Mouse (Mus musculus) hindlimb bud, embryonic 11.5 days (tissue): Measurements from ENCODE around the gene Adad1.

Source experiments
- DNase-seq: peaks from one replicate; pipeline ENCODE4 v3.0.0-alpha.2; 2012; ENCODE audit warnings: low read depth, low spot score; ENCODE audit errors: extremely low spot score

Adad1 gene

DNA sequence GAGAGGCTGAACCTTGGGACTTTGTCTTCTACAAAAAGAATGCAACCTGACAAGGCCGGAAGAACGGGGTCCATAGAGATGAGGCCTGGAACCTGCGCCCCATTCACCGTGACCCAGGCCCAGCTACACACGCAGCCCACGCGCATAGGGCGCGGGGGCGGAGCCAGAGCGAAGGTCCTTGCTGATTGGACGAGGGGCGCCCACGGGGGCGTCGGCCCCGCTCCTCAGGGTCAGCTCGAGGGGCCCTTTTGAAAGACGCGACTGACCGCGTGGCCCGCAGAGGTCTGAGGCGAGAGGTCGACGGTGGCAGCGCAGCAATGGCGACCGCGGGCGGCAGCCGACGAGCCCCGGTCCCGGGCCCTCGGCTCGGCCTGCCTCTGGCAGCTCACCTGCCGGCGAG, at the start of gene Adad1:
TSS of gene Adad1 (plus strand) at position 122 of the 400 bp plus-strand sequence.
- no peak for DNase-seq

- DNase-seq: no peak
Measured at GRCm38 (mm10) chr3:37037979-37038378, 25.3 kb upstream of the Adad1 start.

- no peak for DNase-seq
Measured at GRCm38 (mm10) chr3:37039811-37040210, 23.5 kb upstream of the Adad1 start.

- DNase-seq: no peak
Measured at GRCm38 (mm10) chr3:37051491-37051890, 11.8 kb upstream of the Adad1 start.

GRCm38 (mm10) chr3:37073211-37073610, 9.9 kb downstream of the Adad1 start:
- no peak for DNase-seq

DNA sequence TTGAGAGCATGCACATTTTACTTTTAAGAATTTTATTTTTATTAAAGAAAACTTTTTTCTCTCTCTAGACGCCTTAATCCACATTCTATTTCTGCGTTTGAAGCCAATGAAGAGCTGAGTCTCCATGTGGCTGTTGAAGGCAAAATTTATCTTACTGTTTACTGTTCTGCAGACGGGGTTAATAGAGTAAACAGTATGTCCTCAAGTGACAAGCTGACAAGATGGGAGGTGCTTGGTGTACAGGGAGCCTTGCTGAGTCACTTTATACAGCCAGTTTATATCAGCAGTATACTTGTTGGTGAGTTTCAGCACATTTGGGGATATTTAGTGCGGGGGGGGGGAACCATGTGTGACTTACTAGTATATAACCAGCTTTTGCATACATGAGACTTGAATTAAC, 21.5 kb downstream of the Adad1 start:
- DNase-seq: no peak

GRCm38 (mm10) chr3:37090721-37091120, 27.4 kb downstream of the Adad1 start:
- no peak for DNase-seq

DNA sequence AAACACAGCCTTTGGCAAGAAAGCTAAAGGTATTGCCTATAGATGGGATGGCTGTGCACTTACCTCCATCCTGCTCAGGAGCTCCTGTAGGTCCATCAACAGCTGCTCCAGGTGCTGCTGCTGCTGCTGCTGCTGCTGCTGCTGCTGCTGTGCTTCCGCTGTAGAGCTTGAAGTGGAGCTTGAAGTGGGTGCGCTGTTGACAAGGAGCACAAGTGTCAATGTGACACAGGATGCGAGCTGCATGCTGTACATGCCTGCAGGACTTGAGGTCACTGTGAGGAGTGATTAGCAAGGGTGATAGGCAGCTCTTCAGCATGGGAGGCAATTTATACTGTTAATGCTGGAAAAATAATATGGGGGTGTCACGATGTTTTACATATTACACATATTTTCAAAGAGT, 62.3 kb downstream of the Adad1 start, which contains the start of gene Il2:
TSS of gene Il2 (minus strand) at position 305 of the 400 bp plus-strand sequence.
- no peak for DNase-seq

DNA sequence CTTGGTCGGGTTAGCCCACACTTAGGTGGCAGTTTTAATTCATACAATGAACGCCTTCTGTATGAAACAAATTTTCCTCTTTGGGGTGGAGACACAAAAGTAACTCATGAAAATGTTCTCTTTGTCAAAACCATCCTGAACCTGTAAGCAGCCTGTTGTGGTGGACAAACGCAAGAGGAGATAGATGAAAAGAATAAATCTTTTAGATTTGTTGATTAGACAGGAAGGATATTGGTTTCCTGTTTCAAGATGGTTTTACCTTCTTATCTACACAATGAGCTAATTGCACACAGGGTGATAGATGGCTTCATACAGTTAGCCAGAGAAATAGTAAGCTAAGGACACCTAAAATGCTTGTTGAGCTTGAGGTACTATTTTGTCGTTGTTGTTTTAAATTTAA, 62.8 kb downstream of the Adad1 start:
- no peak for DNase-seq

DNA sequence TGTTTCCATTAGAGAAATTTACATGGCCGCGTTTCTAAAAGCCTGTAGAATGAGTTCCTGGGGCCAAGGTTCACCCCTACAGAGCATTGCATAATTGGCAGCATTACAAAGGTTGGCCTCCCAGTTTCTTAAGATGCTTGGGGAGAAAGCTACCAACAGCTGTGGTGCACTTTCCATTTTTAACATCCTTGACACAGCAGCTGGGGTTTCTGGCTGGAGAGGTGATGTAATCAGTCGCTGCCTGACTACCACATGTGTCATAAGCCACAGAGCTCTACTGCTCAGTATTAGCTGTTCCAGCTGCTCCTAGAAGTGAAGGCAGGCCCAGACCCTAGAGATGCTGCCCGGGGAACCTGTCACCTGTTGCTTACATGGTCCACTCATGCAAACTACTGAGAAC, 64.9 kb downstream of the Adad1 start:
- no peak for DNase-seq

GRCm38 (mm10) chr3:37129063-37129462, 65.7 kb downstream of the Adad1 start:
- DNase-seq: no peak

DNA sequence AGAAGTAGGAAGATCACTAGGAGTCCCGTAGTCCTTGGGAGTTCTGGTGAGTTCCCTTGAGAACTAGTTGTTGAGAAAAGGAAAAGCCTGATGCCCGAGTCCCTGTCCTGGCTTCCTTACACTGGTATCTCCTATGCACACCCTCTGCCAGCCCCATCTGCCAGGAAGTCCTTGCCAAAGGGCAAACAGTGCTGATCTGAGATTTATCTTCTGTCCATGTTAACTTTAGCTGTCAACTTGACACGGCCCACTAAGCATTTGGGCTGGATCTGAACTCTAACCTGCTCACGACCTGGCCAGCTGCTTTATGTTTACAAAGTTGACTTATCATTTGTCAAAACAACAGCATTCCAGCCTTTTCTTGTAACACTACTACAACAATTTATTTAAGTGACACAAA, 73.9 kb downstream of the Adad1 start:
- DNase-seq: no peak

DNA sequence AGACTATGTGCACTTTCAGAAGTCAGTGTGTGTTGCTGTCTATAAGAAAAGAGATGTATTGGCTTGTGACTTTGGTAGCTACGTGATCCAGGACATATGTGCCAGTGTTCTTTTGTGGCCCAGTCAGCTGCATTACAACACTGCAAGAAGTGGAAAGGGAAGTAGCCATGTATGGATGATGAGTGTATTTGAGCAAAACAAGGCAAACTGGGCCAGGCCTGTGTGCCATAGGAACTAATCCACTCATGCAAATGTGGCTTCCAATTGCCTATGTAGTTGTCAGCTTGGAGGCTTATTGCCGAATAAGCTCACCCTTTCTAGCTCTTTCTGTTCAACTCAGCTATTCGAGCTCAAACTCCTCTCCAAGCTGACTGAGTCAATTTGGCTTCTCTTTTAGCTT, 75.9 kb downstream of the Adad1 start:
- DNase-seq: no peak

DNA sequence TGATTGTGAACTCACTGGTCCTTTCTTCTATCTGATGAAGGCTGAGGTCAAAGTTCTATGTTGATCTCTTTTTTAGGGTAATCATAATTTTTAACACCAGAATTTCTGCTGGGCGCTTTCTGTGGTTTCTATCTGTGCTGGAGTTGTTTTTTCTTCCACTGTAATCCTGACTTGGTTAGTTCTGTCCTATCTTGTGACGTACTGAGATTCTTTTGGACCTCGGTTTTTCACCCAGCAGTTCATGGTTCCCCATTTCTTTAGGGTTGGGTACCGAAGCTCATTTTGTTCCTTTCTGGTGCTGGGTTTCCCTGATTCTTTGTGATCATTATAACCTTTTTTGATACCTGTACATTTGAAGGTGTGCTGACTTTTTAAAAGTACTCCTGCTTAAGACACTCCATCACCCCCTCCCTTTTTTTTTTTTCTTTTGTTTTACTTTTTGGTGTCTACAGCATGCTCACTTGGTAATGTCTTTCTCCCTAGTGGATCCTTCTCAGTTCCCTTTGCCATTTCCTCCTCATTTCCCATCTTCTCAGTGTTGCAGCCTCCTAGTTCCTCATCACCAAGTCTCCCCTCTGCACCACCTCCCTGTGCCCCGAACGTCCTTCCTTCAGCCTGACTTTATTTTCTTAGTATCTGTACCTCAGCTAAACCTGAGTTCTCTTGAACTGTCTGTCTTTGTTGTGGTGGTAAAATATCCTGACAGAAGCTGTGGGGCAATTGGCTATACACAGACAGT, 77.0 kb downstream of the Adad1 start:
- DNase-seq: no peak

- DNase-seq: no peak
Measured at GRCm38 (mm10) chr3:37141827-37142226, 78.5 kb downstream of the Adad1 start.

GRCm38 (mm10) chr3:37144979-37145378, 81.7 kb downstream of the Adad1 start:
- DNase-seq: no peak

GRCm38 (mm10) chr3:37146406-37146805, 83.1 kb downstream of the Adad1 start:
- no peak for DNase-seq

- no peak for DNase-seq
Measured at GRCm38 (mm10) chr3:37146810-37147209, 83.5 kb downstream of the Adad1 start.

DNA sequence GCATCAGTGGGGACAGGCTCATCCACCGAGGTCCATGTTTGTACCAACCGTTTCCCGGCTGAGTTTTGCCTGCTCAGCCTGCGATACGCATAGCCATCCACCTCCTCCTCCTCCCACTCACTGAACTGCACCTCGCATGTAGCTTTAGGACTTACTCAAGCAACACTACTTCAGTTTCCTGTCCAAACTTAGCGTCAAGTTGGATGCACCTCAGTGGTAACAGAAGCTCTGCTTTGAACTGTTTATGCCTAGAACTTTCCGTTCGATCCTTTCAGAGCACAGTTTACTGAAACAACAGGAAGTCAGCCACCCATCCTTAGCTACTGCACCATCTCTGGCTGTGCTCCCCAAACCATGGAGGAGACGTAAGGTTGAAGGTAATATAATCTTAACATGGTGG, 88.9 kb downstream of the Adad1 start:
- DNase-seq: no peak

DNA sequence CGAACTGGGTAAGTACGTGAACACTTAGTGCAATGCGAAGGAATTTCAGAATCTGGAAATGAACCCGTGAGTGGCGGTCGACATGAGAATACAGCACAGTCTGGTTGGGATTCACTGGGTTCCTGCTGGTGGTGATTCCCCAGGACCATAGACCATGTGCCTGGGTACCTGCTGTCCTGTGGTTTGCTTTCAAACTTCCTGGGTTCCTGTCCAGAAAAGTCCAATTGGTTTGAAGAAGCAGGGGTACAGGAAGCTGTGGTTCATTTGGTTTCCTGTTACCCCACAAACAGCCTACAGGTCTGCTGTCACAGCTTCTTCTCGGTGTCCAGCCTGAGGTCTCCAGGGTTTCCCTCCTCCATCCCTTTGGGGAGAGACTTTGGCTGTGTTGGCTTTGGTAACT, 89.7 kb downstream of the Adad1 start:
- DNase-seq: no peak

DNA sequence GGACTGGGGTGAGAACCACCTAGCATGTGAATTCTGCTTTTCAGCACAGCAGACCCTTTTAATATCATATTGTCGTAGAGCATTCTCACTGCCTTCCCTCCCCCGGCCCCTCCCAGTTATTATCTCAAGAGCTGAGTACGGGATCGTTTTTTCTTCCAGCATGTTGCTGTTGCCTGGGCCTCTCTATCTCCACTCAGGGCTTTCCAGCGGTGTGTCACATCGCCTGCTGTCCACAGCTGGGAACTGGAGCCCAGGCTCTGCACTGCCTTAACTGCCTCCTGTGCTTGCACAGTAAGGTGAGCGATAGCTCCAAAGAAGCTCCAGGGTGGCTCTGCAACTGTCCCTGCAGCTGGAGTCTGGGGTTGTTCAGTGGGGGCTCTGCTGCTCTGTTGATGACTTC, 91.1 kb downstream of the Adad1 start:
- DNase-seq: no peak

DNA sequence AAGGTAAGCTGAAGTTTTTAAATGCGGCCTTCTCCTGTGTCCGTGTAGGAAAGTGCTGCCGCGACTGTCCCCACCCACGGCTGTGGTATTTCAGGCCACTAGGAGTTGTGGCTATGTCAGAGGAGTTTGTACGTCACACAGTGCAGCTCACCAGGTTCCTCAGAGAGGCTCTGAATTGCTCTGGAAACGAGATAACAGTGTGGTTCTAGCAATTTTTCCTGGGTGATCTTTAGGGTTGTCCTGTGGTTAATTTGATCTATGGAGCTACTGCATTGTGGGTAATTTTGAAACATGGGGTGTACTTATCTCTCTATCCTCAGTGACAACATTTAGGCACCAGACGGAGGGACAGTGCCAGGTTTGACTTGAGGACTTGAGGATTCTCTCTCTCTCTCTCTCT, 93.8 kb downstream of the Adad1 start:
- no peak for DNase-seq

DNA sequence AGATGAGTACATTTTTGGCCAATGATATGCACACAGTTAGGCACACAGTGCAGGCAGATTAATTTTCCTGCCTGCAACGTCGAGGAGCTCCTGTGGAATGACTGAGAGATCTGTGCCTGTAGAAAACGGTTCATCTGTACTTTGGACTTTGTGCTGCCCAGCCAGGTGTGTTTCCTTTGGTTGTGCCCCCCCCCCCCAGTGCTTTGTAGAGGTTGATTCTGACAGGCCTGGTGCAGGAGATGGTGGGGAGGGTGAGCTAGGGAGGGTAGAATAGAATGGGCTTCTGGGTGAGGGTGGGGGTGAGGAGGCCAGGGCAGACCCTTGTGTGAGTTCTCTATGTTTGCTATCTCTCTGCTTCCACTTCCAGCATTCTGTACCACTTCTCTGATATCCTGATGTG, 94.9 kb downstream of the Adad1 start:
- DNase-seq: no peak
